Mouse (Mus musculus): ENCODE measurements at regions not wholly inside any gene's neighbourhood (a gene's known extent, or its start where the extent isn't known, plus 50 kb on each side); places are given as distances from the start of the nearest gene placed in this dataset.

DNA sequence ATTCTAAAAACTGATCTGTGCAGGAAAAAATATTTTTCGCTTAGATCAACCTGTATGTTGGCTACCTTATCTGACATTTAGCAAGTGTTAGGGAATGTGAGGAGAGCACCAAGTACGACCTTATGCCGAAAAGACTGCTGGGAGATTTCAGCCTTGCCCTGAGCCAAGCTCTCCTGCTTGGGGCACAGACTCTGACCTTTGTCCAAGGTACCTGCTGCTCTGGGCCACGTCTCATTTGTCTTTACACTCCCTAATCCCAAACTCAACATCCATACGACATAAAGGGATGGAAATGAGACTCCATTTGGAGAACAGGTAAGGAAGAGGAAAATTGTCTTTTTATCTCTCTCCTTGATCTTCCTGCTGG, 108.2 kb downstream of the Gm45692 start:
- TF ChIP-seq GATA2 (IDR thresholded peaks at IDR 0.05; ENCODE audit: borderline replicate concordance, low read depth, low read length) (no peak), CTCF (IDR thresholded peaks at IDR 0.05; ENCODE audit: low read depth, low read length) (no peak), GATA1 (IDR thresholded peaks at IDR 0.05; ENCODE audit: borderline replicate concordance, low read length) (no peak)
